Comparison of ENCODE assay signal across 8 mouse cellular contexts in genomic region chr8:22059153-22059738, GRCm38 (mm10). TPM values are rescaled to one million over a fixed set of nuclear protein-coding genes. Genes with fewer than 3 reads are reported as not detected.
DNase-seq lines count a peak whose midpoint lies in the region; ATAC-seq lines count a peak whose summit lies in the region.

No protein-coding gene starts in this region.

- 0 out of 2 replicates have a peak, but pooled peaks cover 3% of the 10 kb centered on the region for H3K4me1 ChIP-seq in kidney, embryonic 16.5 days (ENCODE audit: insufficient read depth, low read length)
- 0 out of 2 replicates have a peak, but pooled peaks cover 4% of the 10 kb centered on the region for H3K4me1 ChIP-seq in embryonic facial prominence, embryonic 12.5 days
- H3K4me1 ChIP-seq in intestine, embryonic 16.5 days (ENCODE audit: control insufficient read depth, insufficient read depth, low read length): 0 out of 2 replicates have a peak, but pooled peaks cover 8% of the 10 kb centered on the region
- H3K4me1 ChIP-seq in neural tube, embryonic 13.5 days (replicated peaks): peaks cover 11% of the 10 kb centered on the region

- peak overlapping the region; percentile 83 for H3K4me3 ChIP-seq in kidney, embryonic 16.5 days (ENCODE audit: low read length)
- H3K4me3 ChIP-seq in embryonic facial prominence, embryonic 12.5 days: peak overlapping the region; percentile 75
- peak overlapping the region; percentile 86 for H3K4me3 ChIP-seq in intestine, embryonic 16.5 days (ENCODE audit: low read length)
- H3K4me3 ChIP-seq in neural tube, embryonic 13.5 days: peak overlapping the region; percentile 64

- H3K9me3 ChIP-seq in kidney, embryonic 16.5 days (ENCODE audit: low read length): no peaks in the 10 kb centered on the region
- no peaks in the 10 kb centered on the region for H3K9me3 ChIP-seq in embryonic facial prominence, embryonic 12.5 days
- no peaks in the 10 kb centered on the region for H3K9me3 ChIP-seq in intestine, embryonic 16.5 days (ENCODE audit: control insufficient read depth, low read length)
- H3K9me3 ChIP-seq in neural tube, embryonic 13.5 days: no peaks in the 10 kb centered on the region

- H3K27me3 ChIP-seq in kidney, embryonic 16.5 days (ENCODE audit: insufficient read depth, low read length): peaks cover 17% of the 10 kb centered on the region
- peaks cover 24% of the 10 kb centered on the region for H3K27me3 ChIP-seq in embryonic facial prominence, embryonic 12.5 days
- H3K27me3 ChIP-seq in intestine, embryonic 16.5 days (replicated peaks; ENCODE audit: control insufficient read depth, insufficient read depth, low read length): 0 out of 2 replicates have a peak, but pooled peaks cover 4% of the 10 kb centered on the region
- peaks cover 12% of the 10 kb centered on the region for H3K27me3 ChIP-seq in neural tube, embryonic 13.5 days

- peaks cover 10% of the 10 kb centered on the region for H3K36me3 ChIP-seq in kidney, embryonic 16.5 days (ENCODE audit: insufficient read depth, low read length)
- peaks cover 13% of the 10 kb centered on the region; the same call in 1 of the 2 replicates for H3K36me3 ChIP-seq in embryonic facial prominence, embryonic 12.5 days
- H3K36me3 ChIP-seq in intestine, embryonic 16.5 days (ENCODE audit: control insufficient read depth, insufficient read depth, low read length): no peaks in the 10 kb centered on the region
- H3K36me3 ChIP-seq in neural tube, embryonic 13.5 days: peaks cover 9% of the 10 kb centered on the region

- peak overlapping the region; percentile 95 for H3K4me2 ChIP-seq in kidney, embryonic 16.5 days (replicated peaks; ENCODE audit: low read depth, low read length)
- H3K4me2 ChIP-seq in embryonic facial prominence, embryonic 12.5 days (replicated peaks): peak overlapping the region; percentile 88
- peak overlapping the region; percentile 91 for H3K4me2 ChIP-seq in intestine, embryonic 16.5 days (ENCODE audit: low read depth, low read length)
- H3K4me2 ChIP-seq in neural tube, embryonic 13.5 days: peak overlapping the region; percentile 83

- DNase-seq in kidney, adult 11 months: no peak
- no peak for DNase-seq in urinary bladder, postnatal 25 days (ENCODE audit: low spot score)
- DNase-seq in left cerebral cortex, adult 18-20 months (ENCODE audit: low spot score in 2 of 2): no peak
- DNase-seq in left cerebral cortex, postnatal 4 days: no peak

- H3K27ac ChIP-seq in kidney, embryonic 16.5 days (ENCODE audit: low read length): no peak overlapping the region
- no peak overlapping the region for H3K27ac ChIP-seq in embryonic facial prominence, embryonic 12.5 days
- peak overlapping the region; percentile 43 for H3K27ac ChIP-seq in intestine, embryonic 16.5 days (ENCODE audit: low read length)
- H3K27ac ChIP-seq in neural tube, embryonic 13.5 days (replicated peaks): no peak overlapping the region

- intact Hi-C loops in left cerebral cortex, postnatal 4 days (cut with DNase I): loop anchor here (10.0 kb wide), 1 partner anchor 54 kb away; no protein-coding TSS in a partner anchor

- ATAC-seq in kidney, embryonic 16.5 days (ENCODE audit: low FRiP score, low TSS enrichment): no peak
- no peak for ATAC-seq in embryonic facial prominence, embryonic 12.5 days (ENCODE audit: insufficient number of reproducible peaks, insufficient read depth, low FRiP score, low TSS enrichment)
- no peak for ATAC-seq in intestine, embryonic 16.5 days
- no peak for ATAC-seq in neural tube, embryonic 13.5 days (ENCODE audit: low read depth)

- peak overlapping the region; percentile 73; the same call in 1 of the 2 replicates for H3K9ac ChIP-seq in kidney, embryonic 16.5 days (replicated peaks; ENCODE audit: low read length)
- no peak overlapping the region for H3K9ac ChIP-seq in embryonic facial prominence, embryonic 12.5 days
- H3K9ac ChIP-seq in intestine, embryonic 16.5 days (ENCODE audit: low read depth, low read length): peak overlapping the region; percentile 76
- peak overlapping the region; percentile 68; the same call in 1 of the 2 replicates for H3K9ac ChIP-seq in neural tube, embryonic 13.5 days

- WGBS in kidney, embryonic 16.5 days: 46% methylated on average over 11 of the region's 11 CpGs
- WGBS in embryonic facial prominence, embryonic 12.5 days: 40% methylated on average over 11 of the region's 11 CpGs
- 48% methylated on average over 11 of the region's 11 CpGs for WGBS in intestine, embryonic 16.5 days
- 37% methylated on average over 11 of the region's 11 CpGs for WGBS in neural tube, embryonic 13.5 days

RNA-seq across cellular contexts. Expression of gene Atp7b, which starts 0.9 kb away (rescaled TPM):
- 0.67 and 0.72 TPM in 2 replicates for polyA plus RNA-seq in kidney, embryonic 16.5 days (2015; fragmentation: Nextera tagmentation; extraction: Ambion mirVana)
- polyA plus RNA-seq in embryonic facial prominence, embryonic 12.5 days (2016; fragmentation: Nextera tagmentation; extraction: Ambion mirVana): 1.1 and 1.2 TPM in 2 replicates
- polyA plus RNA-seq in intestine, embryonic 16.5 days (2015; fragmentation: Nextera tagmentation; extraction: Ambion mirVana): 4.7 and 5.1 TPM in 2 replicates
- polyA plus RNA-seq in neural tube, embryonic 13.5 days (2015; fragmentation: Nextera tagmentation; extraction: Ambion mirVana): 0.99 and 1.3 TPM in 2 replicates
- total RNA-seq in left cerebral cortex, adult 18-20 months (2021): 1 to 10 TPM; 1.4 to 2.0 TPM
- 1 to 10 TPM; 3.1 to 3.3 TPM for total RNA-seq in left cerebral cortex, postnatal 4 days (2021)

RNA-seq across cellular contexts. Expression of gene Alg11, which starts 1.3 kb away (rescaled TPM):
- polyA plus RNA-seq in kidney, embryonic 16.5 days (2015; fragmentation: Nextera tagmentation; extraction: Ambion mirVana): 33.0 and 36.0 TPM in 2 replicates
- polyA plus RNA-seq in embryonic facial prominence, embryonic 12.5 days (2016; fragmentation: Nextera tagmentation; extraction: Ambion mirVana): 44.4 and 46.5 TPM in 2 replicates
- 28.7 and 30.4 TPM in 2 replicates for polyA plus RNA-seq in intestine, embryonic 16.5 days (2015; fragmentation: Nextera tagmentation; extraction: Ambion mirVana)
- polyA plus RNA-seq in neural tube, embryonic 13.5 days (2015; fragmentation: Nextera tagmentation; extraction: Ambion mirVana): 38.0 and 41.3 TPM in 2 replicates
- total RNA-seq in left cerebral cortex, adult 18-20 months (2021): 10 to 100 TPM; 29.6 to 36.1 TPM
- total RNA-seq in left cerebral cortex, postnatal 4 days (2021): 10 to 100 TPM; 25.4 to 29.7 TPM
